Mouse (Mus musculus) cerebellum, adult 18-20 months (tissue): Measurements from ENCODE around the gene Zfhx3.

Experiments used
- DNase-seq, 2 experiments: peaks; one replicate each; pipeline ENCODE4 v3.0.0; 2021

Gene Zfhx3

DNA sequence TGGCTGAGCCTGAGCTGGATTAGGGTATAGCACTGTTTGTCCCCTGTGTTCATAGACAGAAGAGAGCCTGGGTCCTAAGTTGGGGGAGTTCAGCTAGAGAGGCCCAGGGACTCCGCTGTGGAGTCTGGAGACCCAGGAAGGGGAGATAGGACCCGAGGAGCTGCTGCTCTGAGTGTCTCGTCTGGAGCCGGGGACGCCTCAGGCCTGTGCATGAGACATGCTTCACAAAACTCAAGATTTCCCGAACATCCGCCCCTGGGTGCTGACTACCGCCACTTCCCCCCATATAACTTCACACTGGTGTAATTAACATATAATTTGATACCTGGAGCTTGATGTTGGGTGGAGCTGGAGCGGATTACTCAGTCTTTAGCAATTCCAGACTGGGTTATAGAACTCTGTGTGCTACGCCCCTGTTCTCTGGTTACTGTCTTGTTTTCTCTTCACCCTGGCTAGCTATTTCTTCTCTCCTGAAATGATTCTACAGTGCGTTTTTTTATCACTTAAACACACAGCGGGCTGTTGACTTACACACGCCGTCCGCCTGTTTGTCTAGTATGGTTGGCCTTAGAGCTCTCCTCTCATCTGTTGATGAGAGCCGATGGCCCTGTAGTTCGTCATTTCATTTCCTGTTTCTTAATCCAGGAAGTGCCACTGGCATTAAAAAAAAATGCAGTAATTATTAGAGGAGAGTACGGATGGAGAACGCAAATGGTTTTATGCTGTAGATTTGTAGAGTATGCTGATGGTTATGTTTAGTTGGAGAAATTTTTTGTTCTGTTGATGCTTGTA lies 822.2 kb downstream of the Zfhx3 start:
- no peak for DNase-seq

GRCm38 (mm10) chr8:108766102-108766501 lies 823.7 kb downstream of the Zfhx3 start:
- DNase-seq: no peak

- no peak for DNase-seq
These were observed 825.6 kb downstream of the Zfhx3 start for GRCm38 (mm10) chr8:108768051-108768450.

DNA sequence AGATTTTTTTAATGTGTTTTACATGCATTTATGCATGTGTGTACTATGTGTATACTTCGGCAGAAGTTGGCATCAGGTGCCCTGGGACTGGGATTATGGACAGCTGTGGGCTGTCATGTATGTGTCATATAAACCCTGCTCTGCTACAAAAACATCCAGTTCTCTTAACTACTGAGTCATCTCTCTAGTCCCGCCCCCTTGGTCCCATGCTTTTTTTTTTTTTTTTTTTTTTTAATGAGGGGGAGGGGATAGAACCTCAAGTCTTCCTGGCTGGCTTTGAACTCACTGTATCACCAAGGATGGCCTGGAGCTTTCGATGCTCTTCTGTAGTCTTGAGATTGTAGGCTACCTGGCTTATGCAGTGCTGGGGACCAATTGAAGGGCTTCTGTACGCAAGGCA lies 827.9 kb downstream of the Zfhx3 start:
- DNase-seq: no peak

DNA sequence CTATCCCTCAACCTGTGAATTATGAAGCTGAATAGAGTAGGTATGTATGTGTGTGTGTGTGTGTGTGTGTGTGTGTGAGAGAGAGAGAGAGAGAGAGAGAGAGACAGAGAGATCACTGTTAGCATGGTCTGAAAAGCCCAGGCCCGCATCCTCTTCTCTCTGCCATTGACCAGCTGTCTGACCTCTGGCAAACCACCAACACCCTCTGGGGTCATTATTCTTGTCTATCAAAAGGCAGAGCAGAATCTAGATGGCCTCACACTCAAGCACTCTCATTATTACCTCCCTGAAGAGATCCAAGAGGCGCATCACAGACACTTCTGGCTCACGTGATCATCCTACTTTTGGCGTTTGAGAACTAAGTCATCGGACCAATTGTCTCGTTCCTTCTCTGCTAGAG lies 831.0 kb downstream of the Zfhx3 start:
- DNase-seq: no peak

DNA sequence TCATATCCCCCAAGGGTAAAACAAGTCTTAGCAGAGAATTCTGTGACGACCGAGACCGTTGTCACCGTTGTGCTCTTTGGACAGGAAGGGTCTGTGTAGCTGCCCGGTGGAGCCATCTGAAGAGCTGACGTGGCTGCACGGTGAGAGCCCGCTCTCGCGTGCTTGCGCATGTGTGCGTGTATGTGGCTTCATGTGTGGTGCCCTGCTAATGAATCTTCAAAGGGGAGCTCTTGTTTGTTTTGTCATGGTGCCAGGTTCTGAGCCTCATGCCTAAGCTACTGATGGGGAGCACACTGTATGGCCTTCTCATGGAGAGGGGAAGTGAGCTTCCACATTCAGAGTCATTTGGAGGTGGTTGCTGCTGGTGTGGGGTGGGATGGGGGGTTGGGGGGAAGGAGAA lies 835.6 kb downstream of the Zfhx3 start:
- DNase-seq: no peak

DNA sequence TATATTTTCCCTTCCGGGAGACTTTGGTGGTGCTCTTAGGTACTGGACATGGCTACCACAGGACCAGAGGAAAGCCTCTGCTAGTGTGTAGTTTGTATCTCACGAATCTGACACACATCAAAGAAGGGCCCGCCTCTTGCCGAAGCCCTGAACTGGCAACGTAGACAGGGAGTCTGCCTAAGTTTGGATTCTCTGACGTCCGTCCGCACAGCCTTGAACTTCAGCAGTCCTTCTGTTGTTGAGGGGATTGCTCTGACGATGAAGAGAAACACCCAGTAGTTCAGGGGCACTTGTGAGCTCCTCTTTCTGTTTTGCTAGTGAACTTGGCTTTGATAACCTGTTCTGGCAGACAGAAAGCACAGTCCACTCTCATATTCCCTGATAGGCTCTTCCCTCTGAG lies 836.1 kb downstream of the Zfhx3 start:
- no peak for DNase-seq

DNA sequence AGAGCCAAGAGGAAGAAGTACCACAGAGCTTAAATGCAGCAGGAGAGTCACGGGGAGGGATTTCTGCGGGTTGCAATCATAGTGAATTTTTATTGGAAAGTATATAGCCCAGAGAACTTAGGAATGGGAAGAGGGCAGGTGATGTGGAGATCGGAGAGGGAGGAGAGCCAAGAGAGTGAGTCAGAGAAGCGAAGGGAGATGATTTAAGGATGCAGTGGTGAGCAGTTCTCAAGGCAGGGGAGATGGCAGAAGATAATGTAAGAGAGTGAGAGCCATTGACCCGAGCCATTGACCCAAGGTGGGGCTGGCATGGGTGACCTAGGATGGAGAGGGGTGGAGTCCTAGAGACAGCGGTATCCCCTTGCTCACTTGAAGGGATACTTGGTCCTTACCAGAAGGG lies 838.3 kb downstream of the Zfhx3 start:
- DNase-seq: no peak

GRCm38 (mm10) chr8:108781192-108781591 lies 838.7 kb downstream of the Zfhx3 start:
- no peak for DNase-seq

DNA sequence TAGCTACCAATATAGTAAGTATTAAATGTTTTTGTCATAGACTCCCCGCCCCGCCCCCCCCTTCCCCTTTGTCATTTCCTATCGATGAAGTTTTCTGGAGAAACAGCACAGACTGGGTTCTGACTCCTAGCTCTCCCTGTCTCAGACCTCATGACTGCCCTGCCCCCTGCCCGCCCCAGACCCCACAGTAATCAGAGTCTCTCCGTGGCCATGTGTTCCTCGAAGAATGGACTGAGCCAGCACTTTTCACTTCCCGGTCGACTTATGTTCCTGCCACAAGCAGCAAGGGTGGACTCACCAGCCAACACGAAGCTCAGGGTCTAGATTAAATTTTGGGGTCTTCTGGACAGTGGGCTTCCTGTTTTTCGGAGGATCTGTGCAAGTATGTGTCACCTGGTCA lies 840.7 kb downstream of the Zfhx3 start:
- no peak for DNase-seq

DNA sequence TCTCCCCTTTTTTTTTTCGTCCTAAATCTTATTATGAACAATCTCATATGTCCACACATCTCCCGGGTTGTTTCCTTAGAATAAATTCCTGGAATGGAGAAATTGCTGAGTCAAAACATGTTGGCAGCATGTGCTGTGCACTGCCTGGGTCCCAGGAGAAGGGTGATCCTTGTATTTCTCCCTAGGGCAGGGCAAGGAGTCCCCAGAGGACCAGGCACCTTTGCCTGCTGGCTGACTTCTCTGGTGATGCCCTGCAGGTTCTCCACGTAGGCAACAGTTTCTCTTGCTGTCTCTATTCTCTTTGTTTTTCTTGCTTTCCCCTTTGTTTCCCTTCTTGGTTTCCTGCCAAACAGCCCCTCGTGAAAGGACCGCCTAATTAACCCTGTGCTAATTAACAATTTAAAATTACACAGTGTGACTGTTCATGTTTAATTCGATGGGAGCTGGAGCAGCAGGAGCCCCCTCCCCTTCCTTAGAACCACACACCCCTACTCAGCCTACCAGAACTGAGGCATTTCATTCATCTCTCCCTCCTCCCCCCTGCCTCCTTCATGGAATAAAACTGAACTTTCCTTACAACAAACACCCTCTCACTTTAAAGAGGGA lies 845.8 kb downstream of the Zfhx3 start:
- DNase-seq: no peak

GRCm38 (mm10) chr8:108788762-108789157 lies 846.3 kb downstream of the Zfhx3 start:
- DNase-seq: no peak

DNA sequence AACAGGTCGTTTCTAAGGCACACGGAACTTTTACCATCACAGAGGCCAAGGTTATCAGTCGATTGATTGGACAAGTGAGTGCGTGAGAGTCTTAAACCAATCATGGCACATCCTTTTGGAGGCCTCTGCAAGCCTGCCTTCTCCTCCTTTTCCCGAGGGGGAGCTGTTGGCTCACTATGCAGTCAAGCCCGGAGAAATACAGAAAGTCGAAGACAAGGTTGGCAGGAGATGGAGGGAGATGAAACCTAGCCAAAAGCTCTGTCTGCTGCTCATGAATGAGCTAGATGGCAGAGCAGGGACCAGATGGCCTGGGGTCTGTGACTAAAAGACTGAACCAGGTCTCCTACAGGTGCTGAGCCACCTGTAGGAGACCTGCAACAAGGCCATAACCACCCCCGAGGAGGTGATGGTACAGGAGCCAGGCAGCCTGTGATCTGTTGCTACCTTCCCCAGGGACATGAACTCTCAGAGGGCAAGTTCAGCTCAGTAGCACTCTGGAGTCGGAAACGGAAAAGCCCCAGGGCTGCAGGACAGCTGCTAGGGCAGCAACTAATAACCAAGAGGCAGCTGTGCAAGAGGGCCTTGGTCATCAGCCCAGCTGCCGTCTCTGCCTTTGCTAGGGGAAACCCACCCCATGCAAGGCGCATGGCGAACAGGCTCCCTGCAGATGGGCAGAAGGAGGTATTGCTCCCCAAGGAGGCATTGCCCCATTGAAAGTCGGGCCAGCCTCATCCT lies 848.3 kb downstream of the Zfhx3 start:
- DNase-seq: peak in 1 of 2 experiments; percentile 16

- DNase-seq: no peak
These were observed 853.6 kb downstream of the Zfhx3 start for GRCm38 (mm10) chr8:108796076-108796475.

GRCm38 (mm10) chr8:108796882-108797281 lies 854.4 kb downstream of the Zfhx3 start:
- DNase-seq: no peak

DNA sequence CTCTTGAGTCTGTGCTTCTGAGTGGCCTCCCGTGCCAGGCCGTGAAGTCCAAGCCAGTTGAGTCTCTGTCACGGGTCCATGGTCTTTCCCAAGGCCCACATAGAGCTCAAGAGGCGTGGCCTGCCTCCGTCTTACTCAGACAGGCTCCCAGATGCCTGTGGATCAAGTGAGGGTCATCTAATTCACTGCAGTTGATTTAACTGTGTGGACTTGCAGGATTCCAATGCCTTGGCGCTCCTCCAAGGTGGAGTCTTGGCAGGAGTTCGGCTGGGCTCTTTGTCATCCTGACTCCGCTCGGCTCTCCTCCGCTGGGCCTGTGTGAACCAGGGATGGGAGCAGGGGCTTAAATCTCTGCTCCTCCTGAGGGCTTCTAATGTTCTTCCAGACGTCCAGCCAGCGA lies 855.6 kb downstream of the Zfhx3 start:
- peak; percentile 25 to 43 for DNase-seq

- DNase-seq: no peak
These were observed 856.8 kb downstream of the Zfhx3 start for GRCm38 (mm10) chr8:108799250-108799649.

- no peak for DNase-seq
These were observed 857.9 kb downstream of the Zfhx3 start for GRCm38 (mm10) chr8:108800357-108800756.

GRCm38 (mm10) chr8:108803017-108803416 lies 860.6 kb downstream of the Zfhx3 start:
- no peak for DNase-seq

- no peak for DNase-seq
These were observed 869.2 kb downstream of the Zfhx3 start for GRCm38 (mm10) chr8:108811694-108812093.

- DNase-seq: no peak
These were observed 870.9 kb downstream of the Zfhx3 start for GRCm38 (mm10) chr8:108813375-108813774.

DNA sequence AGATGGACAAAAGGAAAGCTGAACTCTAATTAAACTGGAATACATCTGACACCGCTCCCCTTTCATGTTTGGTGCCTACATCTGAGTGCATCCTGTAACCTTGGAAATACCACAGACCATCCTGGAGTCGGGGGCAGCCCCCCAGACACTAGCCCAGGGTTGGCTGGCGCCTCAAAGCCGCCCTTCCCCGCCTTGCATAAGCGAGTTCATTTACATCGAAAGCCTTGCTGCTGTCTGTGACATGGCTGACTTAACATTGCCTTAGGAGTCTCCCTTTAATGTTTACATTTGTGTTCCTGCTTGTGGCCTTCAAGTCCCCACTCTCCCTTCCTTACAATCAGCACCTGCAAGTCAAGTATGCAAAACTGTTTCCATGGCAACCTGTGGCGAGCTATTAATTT lies 876.8 kb downstream of the Zfhx3 start:
- no peak for DNase-seq

- no peak for DNase-seq
These were observed 877.4 kb downstream of the Zfhx3 start for GRCm38 (mm10) chr8:108819826-108820225.

DNA sequence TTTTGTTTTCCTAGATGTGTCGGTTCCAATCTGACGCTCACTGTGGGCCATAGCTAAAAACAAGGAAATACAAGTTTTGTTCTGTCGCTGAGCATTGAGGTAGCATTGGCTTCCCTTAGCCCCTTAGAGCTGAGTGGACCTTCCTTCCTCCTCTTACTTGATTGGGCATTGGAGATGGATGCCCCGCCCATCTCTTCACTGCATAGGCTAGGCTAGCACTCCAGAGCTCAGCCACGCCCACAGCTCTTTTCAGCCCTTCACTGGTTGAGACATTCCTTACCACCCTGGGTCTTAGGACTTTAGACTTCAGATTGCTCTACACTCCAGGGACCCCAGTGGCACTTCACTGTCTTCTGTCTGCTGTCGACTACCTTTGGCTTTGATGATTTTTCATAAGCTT lies 878.2 kb downstream of the Zfhx3 start:
- no peak for DNase-seq
